Mouse (Mus musculus): ENCODE results near the gene Ctxn1. TPM values are rescaled to one million over a fixed set of nuclear protein-coding genes. Genes with fewer than 3 reads are reported as not detected.

Gene Ctxn1
- total and polyA plus RNA-seq, 3 experiments = 0.58 to 5.6 TPM; not detected in 1

DNA sequence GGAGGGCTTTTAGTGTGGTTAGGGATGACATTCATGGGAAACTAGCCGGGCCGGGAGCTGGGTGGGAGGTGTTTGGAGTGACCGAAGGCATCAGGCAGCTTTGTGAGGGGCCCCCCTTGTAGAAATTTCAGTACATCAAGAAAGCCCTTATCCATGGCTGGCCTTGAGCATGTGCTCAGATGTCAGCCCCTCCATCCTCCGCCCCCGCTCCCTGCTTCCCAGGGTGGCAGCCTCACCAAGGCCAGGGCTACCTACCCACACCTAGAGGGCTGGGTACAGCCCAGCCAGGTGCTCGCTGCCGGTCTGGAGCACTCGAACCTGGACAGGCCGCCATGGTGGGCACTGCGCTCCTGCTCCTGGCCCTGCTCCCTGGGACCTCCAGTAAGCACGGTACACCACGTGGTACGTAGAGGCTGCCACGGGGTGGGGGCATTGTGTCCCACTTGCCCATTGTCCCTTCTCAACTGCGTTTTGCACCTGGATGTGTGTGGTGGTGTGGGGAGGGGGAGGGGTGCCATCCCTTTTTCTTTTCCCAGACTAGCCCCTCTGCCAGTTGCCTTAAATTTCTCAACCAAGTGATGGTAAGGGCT, 11.0 kb downstream of the Ctxn1 start, which contains the start of gene Tgfbr3l:
Tgfbr3l (plus strand) TSS at position 264 of the 590 bp plus-strand sequence.
- no peaks in the 10 kb centered on the region for H3K27me3 ChIP-seq (ENCODE audit: control insufficient read depth in 1 of 2, insufficient read depth in 2 of 2, low read length in 2 of 2)
- peaks cover under 1% of the 10 kb centered on the region; the same call in 1 of the 2 replicates for H3K79me2 ChIP-seq (ENCODE audit: control insufficient read depth, insufficient read depth, low read length, poor library complexity)
- DNase-seq (ENCODE audit: low read depth, low spot score) = no peak
- peaks cover 3 to 4% of the 10 kb centered on the region in 2 experiments; a peak in 1 of 4 replicates for H3K36me3 ChIP-seq (ENCODE audit: control insufficient read depth in 1 of 2, insufficient read depth in 2 of 2, low read length in 2 of 2)
- no peaks in the 10 kb centered on the region for H3K9me3 ChIP-seq (replicated peaks; ENCODE audit: insufficient read depth, low read length)
- no peak within 1 kb of the TSS for H3K4me3 ChIP-seq (ENCODE audit: control insufficient read depth in 1 of 2, insufficient read depth in 1 of 2, low read depth in 2 of 2, low read length in 2 of 2)
- TF ChIP-seq MEF2A (IDR thresholded peaks at IDR 0.05; ENCODE audit: extremely low read depth, insufficient replicate concordance, low read depth, low read length, poor library complexity, severe bottlenecking) (no peak), ZKSCAN1 (IDR thresholded peaks at IDR 0.05; ENCODE audit: low read depth, low read length) (no peak), EP300 (IDR thresholded peaks at IDR 0.05; ENCODE audit: low read depth in 1 of 2, low read length in 2 of 2) (no peak), ETS1 (IDR thresholded peaks at IDR 0.05; ENCODE audit: low read depth, low read length) (no peak), GATA1 (IDR thresholded peaks at IDR 0.05; ENCODE audit: low read depth, low read length) (no peak), NRF1 (IDR thresholded peaks at IDR 0.05; ENCODE audit: insufficient read depth, low read depth, low read length, poor library complexity, severe bottlenecking) (no peak)
- no peak within 1 kb of the TSS for H3K27ac ChIP-seq (ENCODE audit: control insufficient read depth, low read depth, low read length)
- H3K4me1 ChIP-seq (ENCODE audit: control insufficient read depth in 1 of 2, insufficient read depth in 2 of 2, low read length in 2 of 2) = peaks cover 0 to 9% of the 10 kb centered on the region in 2 experiments; a peak in 2 of 4 replicates
- no peak within 1 kb of the TSS for H3K9ac ChIP-seq (ENCODE audit: control insufficient read depth, low read depth, low read length, poor library complexity, severe bottlenecking)

GRCm38 (mm10) chr8:4247241-4247640, 11.8 kb downstream of the Ctxn1 start:
- no peak for DNase-seq (ENCODE audit: low read depth, low spot score)
- Histone ChIP-seq H3K4me3 (ENCODE audit: control insufficient read depth in 1 of 2, insufficient read depth in 1 of 2, low read depth in 2 of 2, low read length in 2 of 2) (no peak overlapping the region), H3K27ac (ENCODE audit: control insufficient read depth, low read depth, low read length) (no peak overlapping the region), H3K9me3 (replicated peaks; ENCODE audit: insufficient read depth, low read length) (no peaks in the 10 kb centered on the region), H3K36me3 (ENCODE audit: control insufficient read depth in 1 of 2, insufficient read depth in 2 of 2, low read length in 2 of 2) (peaks cover 2 to 4% of the 10 kb centered on the region in 2 experiments; a peak in 1 of 4 replicates), H3K9ac (ENCODE audit: control insufficient read depth, low read depth, low read length, poor library complexity, severe bottlenecking) (no peak overlapping the region), H3K4me1 (ENCODE audit: control insufficient read depth in 1 of 2, insufficient read depth in 2 of 2, low read length in 2 of 2) (peaks cover 0 to 9% of the 10 kb centered on the region in 2 experiments; a peak in 2 of 4 replicates), H3K79me2 (ENCODE audit: control insufficient read depth, insufficient read depth, low read length, poor library complexity) (no peaks in the 10 kb centered on the region; the same call in 1 of the 2 replicates), H3K27me3 (ENCODE audit: control insufficient read depth in 1 of 2, insufficient read depth in 2 of 2, low read length in 2 of 2) (no peaks in the 10 kb centered on the region)
- TF ChIP-seq ZKSCAN1 (IDR thresholded peaks at IDR 0.05; ENCODE audit: low read depth, low read length) = no peak
- no peak for TF ChIP-seq EP300 (IDR thresholded peaks at IDR 0.05; ENCODE audit: low read depth in 1 of 2, low read length in 2 of 2)

- Histone ChIP-seq H3K36me3 (ENCODE audit: control insufficient read depth in 1 of 2, insufficient read depth in 2 of 2, low read length in 2 of 2) (peaks cover under 1 to 6% of the 10 kb centered on the region in 2 experiments; a peak in 3 of 4 replicates), H3K27me3 (ENCODE audit: control insufficient read depth in 1 of 2, insufficient read depth in 2 of 2, low read length in 2 of 2) (no peaks in the 10 kb centered on the region), H3K4me1 (ENCODE audit: control insufficient read depth in 1 of 2, insufficient read depth in 2 of 2, low read length in 2 of 2) (no peaks in the 10 kb centered on the region), H3K4me3 (ENCODE audit: control insufficient read depth in 1 of 2, insufficient read depth in 1 of 2, low read depth in 2 of 2, low read length in 2 of 2) (no peak overlapping the region), H3K79me2 (ENCODE audit: control insufficient read depth, insufficient read depth, low read length, poor library complexity) (peaks cover 10% of the 10 kb centered on the region), H3K9ac (ENCODE audit: control insufficient read depth, low read depth, low read length, poor library complexity, severe bottlenecking) (no peak overlapping the region), H3K27ac (ENCODE audit: control insufficient read depth, low read depth, low read length) (no peak overlapping the region), H3K9me3 (replicated peaks; ENCODE audit: insufficient read depth, low read length) (no peaks in the 10 kb centered on the region)
- no peak for DNase-seq (ENCODE audit: low read depth, low spot score)
- TF ChIP-seq ETS1 (IDR thresholded peaks at IDR 0.05; ENCODE audit: low read depth, low read length) = no peak
- TF ChIP-seq MAX (IDR thresholded peaks at IDR 0.05; ENCODE audit: low read length) = no peak
- no peak for TF ChIP-seq SMC3 (IDR thresholded peaks at IDR 0.05; ENCODE audit: low read depth, low read length)
- TF ChIP-seq HCFC1 (IDR thresholded peaks at IDR 0.05; ENCODE audit: low read depth, low read length) = no peak
- no peak for TF ChIP-seq MXI1 (IDR thresholded peaks at IDR 0.05; ENCODE audit: low read depth, low read length)
- TF ChIP-seq ZKSCAN1 (IDR thresholded peaks at IDR 0.05; ENCODE audit: low read depth, low read length) = no peak
Measured at GRCm38 (mm10) chr8:4245737-4246136, 13.3 kb downstream of the Ctxn1 start.

Data from MEL (cell line).